Mouse (Mus musculus): Measurements from ENCODE around the gene Tst.

Gene Tst

DNA sequence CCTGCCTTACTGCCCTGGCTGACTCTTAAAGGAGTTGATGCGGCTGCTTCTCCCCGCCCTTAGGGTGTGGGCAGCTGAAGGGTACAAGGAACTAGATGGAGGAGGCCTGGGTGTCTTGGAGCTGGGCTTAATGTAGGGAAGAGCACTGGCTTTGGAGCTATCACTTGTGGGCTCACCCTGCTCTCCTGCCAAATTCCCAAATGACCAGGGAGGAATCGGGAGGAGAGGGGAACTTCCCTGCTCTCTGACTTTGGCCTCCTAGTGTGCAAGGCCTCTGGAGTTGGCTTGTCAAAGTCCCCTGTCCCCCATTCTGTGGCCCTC, 23.4 kb upstream of the Tst start:
- DNase-seq: no peak

DNA sequence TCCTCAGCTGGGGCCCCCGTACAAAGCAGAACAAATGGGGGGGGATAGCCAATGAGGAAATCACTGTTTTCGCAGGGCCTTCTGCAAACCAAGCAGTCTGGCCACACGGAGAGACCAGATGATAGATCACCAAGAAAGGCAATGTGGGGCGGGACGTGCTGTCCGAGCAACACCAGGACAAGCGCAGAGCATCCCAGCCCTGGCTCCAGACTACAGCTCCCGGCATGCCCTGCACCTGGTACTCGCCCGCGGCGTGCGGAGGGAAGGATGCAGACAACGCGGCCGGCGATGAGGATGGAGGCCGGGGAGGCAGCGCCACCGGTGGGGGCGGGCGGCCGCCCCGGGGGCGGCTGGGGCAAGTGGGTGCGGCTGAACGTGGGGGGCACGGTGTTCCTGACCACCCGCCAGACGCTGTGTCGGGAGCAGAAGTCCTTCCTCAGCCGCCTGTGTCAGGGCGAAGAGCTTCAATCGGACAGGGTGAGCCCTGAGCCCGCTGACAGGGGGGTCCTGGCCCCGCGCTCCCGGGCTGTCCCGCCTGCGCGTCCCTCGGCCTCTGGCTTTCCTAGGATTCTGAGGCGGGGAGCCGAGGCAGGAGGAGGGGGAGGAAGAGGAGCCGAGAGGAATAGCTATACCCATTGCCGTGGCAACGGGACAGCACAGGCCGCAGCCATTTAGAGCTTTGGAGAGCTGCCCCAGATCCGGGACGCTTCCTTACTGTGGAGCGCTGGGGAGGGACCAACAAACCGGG, 22.9 kb upstream of the Tst start, which contains the start of gene Kctd17:
Kctd17 (plus strand) TSS at position 174 of the 748 bp plus-strand sequence.
- DNase-seq: peak; percentile 70

DNA sequence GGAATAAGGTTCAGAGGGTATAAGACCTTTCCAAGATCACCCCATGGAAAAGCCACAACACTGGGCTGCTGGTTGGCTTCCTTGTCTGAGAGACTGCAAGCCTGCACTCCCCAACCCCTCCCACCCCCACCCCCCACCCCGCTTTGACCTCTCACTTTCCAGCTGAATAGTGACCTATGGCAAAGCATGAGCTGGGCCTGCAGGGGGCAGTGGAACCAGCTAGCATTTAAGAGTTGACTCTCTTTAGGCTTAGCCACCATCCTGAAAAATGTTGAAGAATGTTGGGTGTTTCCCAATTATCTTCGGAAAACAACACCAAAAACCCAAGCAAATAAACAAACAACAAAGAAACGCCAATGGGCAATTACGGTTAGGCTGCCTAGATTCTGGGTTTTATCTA, 19.5 kb upstream of the Tst start:
- no peak for DNase-seq

DNA sequence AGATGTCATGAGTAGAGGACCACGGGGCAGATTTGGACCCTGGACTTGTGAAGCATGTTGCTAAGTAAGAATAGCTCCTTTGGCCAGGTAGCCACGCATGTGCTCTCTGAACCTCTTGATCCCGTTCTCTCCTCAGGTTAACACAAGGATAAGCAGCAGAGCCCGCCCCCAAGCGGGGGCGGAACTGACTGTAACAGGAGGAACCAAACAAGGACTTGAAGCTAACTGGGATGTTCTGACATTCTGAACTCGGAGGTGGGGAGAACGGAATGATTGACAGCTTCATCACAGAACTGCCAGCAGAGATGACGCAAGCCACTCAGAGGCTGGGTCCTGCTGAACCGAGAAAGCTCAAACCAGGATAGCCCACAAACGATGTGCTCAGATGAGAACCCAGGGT, 18.8 kb upstream of the Tst start:
- peak; percentile 93 for DNase-seq

DNA sequence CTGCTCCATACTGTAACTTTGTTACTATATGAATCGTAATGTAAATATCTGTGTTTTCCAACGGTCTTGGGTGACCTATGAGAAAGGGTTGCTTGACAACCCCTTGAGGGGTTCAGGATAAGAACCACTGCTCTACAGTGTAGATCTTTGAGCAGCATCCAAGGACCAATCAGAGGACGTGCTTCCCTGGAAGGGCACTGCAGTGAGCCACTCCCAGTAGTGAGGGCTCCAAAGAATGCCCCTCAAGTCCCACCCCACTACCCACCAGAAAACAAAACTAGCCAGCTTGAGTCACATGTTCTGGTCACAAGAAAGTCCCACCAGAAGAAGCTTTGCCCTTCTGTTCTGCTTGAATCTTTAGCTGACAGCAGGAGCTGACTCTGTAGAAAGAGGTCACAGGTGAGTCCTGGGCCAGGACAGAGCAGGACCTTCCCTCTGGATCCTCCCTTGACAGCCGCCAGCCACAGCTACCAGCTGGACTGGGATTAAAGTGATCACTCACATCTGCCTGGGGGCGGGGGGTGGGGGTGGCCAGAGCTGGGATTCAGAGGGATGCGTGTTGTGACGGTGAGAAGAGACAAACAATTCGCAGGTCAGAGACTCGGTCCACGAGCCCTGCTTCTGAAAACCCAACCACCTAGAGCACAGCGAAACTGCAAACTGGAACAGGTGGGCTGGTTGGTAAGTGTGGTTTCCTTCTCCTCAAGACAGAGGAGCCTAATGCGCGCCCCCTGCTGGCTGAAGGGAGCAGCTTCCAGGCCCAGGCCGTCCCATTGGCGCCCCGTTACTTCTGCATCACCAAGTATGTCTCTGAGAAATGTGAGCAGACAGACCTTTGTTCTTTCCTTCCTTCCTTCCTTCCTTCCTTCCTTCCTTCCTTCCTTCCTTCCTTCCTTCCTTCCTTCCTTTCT, 16.6 kb upstream of the Tst start:
- peak; percentile 83 for DNase-seq

DNA sequence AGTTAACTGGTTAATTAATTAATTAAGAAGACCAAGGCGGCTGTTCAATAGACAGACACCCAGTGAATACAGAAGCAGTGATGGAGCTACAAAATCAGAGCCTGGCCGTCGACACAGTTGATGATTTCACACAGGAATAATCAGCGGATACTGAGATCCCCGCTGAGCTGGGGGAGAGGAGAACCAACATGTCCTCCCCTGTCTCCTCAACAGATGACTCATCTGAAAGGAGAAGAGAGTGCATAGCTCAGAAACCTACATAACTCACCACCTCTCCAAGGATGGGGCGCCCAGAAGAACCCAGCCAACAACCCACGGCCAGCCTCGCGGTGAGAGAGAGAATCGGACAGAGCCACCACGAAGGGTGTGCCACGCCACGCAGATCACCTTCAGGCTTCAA, 14.7 kb upstream of the Tst start:
- no peak for DNase-seq

DNA sequence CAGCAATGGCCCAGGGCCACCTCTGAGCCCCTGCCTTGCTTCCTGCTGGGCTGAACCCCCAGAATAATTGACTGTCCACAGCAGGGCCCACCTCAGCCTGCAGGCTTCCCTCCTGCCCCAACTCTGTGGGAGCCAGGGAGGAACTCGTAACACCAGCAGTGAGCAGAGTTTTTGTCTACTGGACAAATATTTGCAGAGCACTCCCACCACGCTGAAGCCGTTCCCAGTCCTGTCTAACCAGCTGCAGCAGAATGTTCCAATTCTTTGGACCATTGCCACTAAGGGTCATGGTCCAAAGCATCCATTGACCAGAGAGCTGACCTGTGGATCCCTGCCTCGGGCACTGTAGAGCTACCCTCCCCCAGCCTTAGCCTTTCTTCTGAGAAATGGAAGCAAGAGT, 11.2 kb upstream of the Tst start:
- peak; percentile 96 for DNase-seq

DNA sequence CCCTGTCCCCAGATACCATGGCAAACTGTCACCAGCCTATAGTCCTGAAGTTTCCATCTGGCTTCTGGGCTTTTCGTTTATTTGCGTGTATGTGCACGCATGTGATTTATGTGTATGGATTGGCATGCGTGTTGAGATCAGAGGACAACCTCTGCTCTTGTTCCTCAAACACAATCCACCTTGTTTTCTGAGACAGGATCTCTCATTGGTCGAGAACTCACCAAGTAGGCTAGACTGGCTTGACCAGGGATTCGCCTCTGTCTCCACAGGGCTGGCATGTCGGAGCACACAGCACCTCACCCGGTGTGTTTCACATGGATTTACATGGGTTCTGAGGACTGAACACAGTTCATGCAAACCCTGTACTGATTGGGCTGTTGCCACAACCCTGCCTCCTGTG, 8.4 kb upstream of the Tst start:
- DNase-seq: no peak

DNA sequence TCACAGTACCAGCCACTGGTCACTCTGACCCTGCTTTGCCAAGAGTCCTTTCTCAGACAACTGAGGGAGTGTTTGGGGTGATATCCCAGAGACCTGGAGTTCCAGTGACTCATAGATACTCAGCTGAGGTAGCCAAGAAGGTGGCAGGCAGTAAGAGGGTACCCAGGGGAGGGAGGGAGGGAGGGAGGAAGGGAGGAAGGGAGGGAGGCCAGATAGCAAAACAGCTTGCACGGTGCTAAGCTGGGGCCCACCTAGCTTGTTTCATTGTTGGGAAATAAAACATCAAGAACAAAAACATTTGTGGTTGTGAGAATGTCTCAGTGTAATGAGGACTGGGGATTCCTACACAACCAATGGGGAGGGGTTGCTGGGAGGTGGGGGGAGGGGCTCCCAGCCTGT, 8.0 kb upstream of the Tst start:
- DNase-seq: no peak

DNA sequence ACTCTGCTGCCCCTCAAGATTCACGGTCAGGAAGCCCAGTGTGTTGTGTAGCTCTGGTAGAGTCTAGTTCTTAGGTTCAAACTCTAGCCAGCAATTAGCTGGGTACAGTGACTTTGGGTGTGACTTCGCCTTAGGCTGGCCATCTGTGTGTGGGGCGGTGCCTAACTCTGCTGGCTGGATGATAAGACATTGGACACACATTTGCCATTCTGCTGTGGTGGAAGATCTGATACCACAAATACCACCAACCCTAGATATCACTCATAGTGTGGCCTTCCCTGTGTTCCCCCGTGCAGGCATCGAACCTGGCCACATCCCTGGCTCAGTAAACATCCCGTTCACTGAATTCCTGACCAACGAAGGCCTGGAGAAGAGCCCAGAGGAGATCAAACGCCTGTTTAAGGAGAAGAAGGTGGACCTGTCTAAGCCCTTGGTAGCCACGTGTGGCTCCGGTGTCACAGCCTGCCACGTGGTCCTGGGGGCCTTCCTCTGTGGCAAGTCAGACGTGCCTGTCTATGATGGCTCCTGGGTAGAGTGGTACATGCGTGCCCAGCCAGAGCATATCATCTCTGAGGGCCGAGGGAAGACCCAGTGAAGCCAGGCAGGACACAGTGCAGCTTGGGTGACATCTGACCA, 7.5 kb upstream of the Tst start:
- DNase-seq: no peak

DNA sequence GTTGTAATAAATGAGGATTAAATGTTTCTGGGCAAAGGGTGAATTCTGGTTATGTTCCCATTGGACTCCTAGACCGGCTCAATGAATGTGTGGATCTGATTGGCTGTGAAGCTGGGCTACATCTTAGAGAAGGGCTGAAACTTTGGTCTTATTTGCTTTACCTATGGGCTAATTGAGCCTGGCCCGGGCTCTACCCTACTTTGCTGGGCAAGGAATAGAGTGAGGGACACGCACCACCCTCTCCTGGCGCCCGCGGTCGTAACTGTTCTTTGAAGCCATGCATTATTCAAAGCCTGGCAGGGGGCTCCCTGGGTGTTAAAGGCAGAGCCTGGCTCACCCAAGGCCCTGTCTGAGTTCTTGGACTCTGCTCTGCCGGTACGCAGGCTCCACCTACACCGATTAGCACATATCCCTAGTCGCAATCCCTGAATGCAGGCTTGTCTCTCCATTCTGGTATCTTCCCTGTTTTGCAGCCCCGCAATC, 3.9 kb upstream of the Tst start:
- peak; percentile 83 for DNase-seq

DNA sequence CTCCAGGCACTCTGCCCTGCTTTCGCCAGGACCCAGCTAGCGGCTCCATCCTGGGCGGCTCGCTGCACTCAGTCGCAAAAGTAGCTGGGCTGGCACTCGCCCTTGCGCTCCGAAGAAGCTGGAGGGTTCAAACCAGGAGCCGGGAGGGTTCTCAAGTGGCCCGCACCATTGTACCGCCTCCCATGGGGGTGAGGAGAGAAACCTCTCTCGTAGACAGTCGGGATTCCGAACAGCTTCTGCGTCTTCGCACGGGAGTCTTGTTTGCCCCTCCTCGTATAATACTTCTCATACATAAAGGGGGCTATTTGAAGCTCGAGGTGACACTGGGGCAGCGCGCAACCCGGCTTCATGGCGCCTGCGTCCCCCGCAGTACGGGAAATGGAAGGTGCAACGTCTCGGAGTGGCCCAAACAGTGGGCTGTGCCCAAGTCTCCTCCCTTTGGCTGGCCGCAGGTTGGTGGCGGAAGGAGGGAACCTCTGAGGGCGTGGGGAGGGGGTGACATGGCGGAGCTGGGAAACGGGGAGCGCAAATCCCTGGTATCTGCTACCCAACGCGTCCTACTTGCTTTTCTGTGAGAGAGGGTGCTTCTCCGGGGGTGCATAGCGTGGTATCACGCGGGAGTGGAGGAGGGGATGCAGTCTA, 707 bp upstream of the Tst start, which contains the start of gene Mpst:
Mpst (plus strand) TSS at position 124 of the 642 bp plus-strand sequence.
- peak; percentile 95 for DNase-seq

DNA sequence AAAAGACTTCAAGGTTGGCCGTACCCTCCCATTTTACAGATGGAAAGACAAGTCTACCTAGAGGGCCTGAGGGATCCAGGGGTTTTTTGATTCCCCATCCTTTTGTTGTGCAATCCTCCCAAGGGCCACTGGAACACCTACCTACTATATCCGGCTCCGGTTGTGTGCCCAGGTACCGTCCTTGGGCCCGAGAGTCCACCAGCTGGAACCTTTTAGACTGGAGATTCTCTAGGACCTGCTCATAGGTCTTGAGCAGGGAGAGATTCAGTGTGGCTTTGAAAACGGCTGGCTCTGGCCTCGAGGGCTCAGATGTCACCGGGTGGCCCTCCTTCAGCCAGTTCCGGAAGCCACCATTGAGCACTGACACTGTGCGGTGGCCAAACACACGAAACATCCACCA, 609 bp downstream of the Tst start:
- no peak for DNase-seq

DNA sequence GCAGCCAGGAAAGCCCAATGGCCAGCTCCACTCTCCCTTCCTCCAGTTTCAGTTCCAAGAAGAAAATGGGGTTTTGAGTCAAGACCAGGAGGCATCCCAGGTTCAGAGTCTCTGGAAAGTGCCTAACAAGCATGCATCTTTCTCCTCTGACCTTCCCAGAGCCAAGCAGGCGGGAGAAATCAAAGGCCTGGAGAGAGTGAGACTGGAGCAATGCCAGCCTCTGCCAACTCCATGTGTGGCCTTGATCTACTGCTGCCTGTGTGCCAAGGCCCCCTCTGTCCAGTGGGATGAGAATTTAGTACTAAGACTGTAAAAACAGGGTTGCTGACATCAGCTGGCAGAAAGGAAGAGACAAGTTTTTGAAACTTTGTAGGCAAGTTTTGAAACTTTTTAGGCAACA, 1.8 kb downstream of the Tst start:
- peak; percentile 90 for DNase-seq

DNA sequence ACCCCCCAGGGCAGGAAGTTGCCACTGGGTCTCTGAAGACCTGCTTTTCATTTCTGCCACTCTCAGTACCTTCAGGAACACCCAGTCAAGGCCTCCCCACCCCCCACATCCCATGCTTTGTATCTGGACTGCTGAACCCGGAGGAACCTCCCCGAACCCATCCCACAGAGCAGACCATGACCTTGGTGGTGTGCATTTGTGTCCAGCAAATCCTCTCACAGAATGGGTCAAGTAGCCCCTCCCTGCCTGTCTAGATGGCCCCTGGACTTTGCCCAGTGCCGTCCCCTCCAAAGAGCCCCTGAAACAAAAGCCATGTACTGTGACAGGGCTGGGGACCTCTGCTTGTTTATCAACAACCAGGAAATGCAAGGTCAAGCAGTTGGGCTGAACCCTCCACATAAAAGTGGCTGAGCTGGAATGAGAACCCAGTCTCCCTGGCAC, 2.4 kb downstream of the Tst start:
- DNase-seq: peak; percentile 93

DNA sequence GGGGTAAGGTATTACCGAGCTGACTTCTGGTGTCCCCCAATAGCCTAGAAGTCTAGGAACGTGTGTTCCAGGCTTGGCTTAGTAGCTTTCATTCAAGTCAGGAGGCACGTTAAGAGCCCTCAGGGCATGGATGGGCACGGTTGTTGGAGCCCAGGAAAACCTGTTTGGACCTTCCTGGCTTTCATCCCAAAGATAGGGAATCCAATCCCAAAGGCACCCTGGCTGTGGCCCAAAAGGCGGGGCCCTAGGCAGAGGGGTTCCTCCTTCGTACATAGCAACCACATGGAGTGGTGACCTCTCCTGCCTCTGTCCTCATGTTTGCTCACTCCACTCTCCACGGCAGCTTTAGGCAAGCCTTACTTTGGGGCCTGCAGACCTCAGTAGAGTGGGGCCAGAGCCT, 3.3 kb downstream of the Tst start:
- DNase-seq: peak; percentile 67

DNA sequence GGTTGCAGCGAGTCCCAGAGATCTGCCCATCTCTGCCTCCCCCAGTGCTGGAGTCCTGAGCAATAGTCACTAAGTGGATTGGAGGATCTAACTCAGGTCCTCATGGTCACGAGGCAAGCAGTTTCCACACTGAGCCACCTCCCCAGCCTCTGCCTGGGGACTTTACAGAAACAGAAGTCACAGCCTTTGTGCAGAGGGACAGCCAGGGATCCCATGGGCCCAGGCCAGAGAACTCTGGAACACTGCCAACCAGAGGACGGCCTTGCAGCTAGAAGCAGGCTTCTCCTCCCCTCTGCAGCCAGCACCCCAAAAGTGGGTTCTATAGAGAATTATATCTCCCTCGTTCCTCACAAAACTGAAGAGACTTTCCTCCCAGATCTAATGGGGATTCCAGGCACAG, 3.8 kb downstream of the Tst start:
- peak; percentile 80 for DNase-seq

DNA sequence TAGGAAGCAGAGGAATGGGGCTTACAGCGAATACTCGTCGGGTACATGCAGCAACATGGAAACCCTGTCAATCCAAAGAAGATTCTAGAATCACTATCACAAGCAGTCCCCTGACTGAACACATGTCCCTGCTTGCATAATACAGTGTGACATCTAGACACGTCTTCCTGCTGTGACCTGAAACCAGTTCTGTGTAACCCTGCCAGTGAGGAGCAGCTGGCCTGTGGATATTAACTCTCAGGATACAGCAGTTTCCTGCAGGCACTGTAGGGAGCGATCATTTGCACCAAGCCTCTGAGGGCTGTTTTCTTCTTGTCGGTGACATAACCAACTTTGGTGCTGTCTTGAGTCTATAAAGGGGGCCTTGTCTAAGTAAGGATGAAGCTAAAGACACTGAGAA, 4.4 kb downstream of the Tst start:
- DNase-seq: no peak

DNA sequence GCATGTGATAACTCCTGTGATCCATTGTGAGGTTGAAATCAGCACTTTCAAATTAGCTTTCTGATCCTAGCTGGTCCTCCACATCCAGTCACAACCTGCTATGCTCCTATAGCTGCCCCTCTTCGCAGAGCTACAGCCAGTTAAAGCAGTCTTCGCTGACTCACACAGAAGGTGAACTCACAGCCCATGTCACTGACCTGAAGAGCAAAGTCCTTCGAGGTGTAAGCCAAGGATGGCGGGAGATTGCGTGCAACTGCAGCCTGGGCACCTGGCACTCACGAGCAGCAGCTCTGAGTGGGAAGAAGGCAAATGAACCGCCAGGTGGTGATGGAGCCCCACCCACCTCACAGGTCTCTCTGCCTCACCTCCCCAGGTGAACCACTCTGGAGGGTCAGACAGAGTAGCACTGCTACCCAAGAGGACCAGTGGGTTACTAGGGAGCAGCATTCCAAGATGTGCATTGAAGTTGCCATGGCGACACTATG, 10.2 kb downstream of the Tst start, which contains the start of gene Tex33:
Tex33 (minus strand) TSS at position 435 of the 485 bp plus-strand sequence.
- peak; percentile 71 for DNase-seq

DNA sequence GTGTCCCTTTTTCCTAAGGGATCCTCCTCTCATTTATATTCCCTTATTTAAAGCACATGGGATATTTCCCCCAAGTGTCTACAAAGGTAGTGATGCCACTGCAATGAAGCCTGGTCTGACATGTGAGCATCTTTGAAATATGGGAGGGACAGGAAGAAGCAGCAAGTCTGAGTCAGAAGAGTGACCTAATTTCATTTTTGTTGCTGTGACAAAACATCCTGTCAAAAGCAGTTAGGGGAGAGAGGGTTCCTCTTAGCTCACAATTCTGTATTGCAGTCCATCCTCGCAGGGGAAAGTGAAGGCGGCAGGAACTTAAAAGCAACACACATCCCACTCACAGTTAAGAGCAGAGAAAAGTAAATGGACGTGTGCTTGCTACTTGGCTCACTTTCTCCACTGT, 14.9 kb downstream of the Tst start:
- DNase-seq: no peak

DNA sequence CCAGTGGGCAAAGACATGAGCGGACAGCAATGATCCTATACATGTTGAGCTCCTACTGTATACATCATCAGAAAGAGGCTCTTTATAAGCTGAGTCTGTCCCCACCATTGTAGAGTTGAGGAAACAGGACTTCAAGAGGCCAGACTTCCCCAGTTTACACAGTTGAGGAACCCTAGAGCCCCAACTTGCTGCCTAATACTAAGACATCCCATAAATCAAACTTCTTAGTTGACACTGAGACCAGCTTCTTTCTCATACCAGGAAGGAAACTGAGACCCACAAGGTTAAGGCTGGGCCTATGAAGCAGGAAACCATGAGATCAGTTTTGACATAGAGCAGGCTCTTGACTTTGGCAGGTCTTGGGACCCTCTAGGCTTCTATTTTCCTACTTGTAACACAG, 20.1 kb downstream of the Tst start:
- DNase-seq: no peak

DNA sequence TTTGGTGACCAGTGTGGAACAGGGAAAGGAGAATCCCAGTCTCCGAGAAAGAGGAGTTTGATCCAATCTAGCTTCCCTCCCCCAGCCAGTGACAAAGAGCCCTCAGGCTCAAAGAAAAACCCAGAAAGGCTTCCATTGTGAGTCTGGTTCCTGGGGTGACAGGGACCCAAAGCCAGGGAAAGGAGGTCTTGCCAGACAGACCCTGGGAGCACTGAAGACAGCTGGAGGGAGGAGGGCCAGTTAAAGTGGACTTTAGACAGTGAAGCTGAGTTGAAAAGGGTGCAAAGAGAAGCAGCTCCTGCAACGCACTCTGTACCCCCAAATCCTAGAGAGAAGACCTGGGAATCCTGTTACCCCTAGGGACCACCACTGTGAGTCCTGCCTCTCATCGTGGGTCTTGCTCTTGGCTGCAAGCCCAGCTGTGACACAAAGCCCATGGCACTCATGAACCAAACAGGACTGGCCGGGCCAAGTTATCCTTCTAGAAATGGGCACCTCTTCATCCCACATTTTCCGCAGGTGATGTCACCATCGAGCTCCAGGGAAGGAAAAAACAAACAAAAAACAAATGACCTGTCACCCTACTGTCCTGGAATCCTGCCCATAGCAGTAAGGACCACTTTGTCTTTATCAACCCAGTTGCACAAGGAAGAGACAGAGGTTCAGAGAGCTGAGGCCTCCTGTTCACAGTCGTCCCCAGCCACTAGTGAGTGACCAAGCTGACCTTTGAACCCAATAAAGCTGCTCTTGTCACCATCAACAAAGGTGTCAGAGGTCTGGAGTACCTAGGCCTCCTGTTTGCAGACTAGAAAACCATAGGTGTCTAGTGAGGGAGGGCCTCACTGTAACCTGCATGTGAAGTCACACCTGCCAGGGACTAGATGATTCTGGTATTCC, 21.2 kb downstream of the Tst start:
- DNase-seq: peak; percentile 28

All from kidney, adult 9 months (tissue).